Mouse (Mus musculus) liver, adult (tissue): Measurements from ENCODE around the gene Nrxn3.

Source experiments
- GATA4 ChIP-seq: IDR thresholded peaks from 2 replicates; pipeline ENCODE4 v1.6.1; 2014; ENCODE audit warnings: mild to moderate bottlenecking, low read length; ENCODE audit not compliant: insufficient replicate concordance

The Nrxn3 gene

GRCm38 (mm10) chr12:89479096-89479495, 756.4 kb downstream of the Nrxn3 start:
- TF ChIP-seq GATA4, result no peak

GRCm38 (mm10) chr12:89482223-89482622, 759.5 kb downstream of the Nrxn3 start:
- TF ChIP-seq GATA4, result no peak

- no peak for TF ChIP-seq GATA4
Measured at GRCm38 (mm10) chr12:89504026-89504425, 781.4 kb downstream of the Nrxn3 start.

- TF ChIP-seq GATA4, result no peak
Measured at GRCm38 (mm10) chr12:89505121-89505764, 782.6 kb downstream of the Nrxn3 start.

- TF ChIP-seq GATA4, result peak; percentile 56; the same call in 1 of the 2 replicates
Measured at GRCm38 (mm10) chr12:89508970-89509369, 786.3 kb downstream of the Nrxn3 start.

- no peak for TF ChIP-seq GATA4
Measured at GRCm38 (mm10) chr12:89513759-89514158, 791.1 kb downstream of the Nrxn3 start.

- no peak for TF ChIP-seq GATA4
Measured at GRCm38 (mm10) chr12:89516046-89516445, 793.4 kb downstream of the Nrxn3 start.

GRCm38 (mm10) chr12:89530679-89531350, 808.1 kb downstream of the Nrxn3 start:
- TF ChIP-seq GATA4, result no peak

- TF ChIP-seq GATA4, result no peak
Measured at GRCm38 (mm10) chr12:89551291-89551690, 828.6 kb downstream of the Nrxn3 start.

GRCm38 (mm10) chr12:89553223-89553880, 830.7 kb downstream of the Nrxn3 start:
- TF ChIP-seq GATA4, result no peak

- no peak for TF ChIP-seq GATA4
Measured at GRCm38 (mm10) chr12:89554171-89554570, 831.5 kb downstream of the Nrxn3 start.

- no peak for TF ChIP-seq GATA4
Measured at GRCm38 (mm10) chr12:89554740-89555430, 832.2 kb downstream of the Nrxn3 start.

GRCm38 (mm10) chr12:89558921-89559320, 836.2 kb downstream of the Nrxn3 start:
- TF ChIP-seq GATA4, result no peak

- TF ChIP-seq GATA4, result no peak
Measured at GRCm38 (mm10) chr12:89561989-89562565, 839.4 kb downstream of the Nrxn3 start.

- no peak for TF ChIP-seq GATA4
Measured at GRCm38 (mm10) chr12:89568723-89569377, 846.2 kb downstream of the Nrxn3 start.
